8 mouse cellular contexts compared by ENCODE assay signal in genomic region chr12:99467884-99468311, GRCm38 (mm10).
DNase-seq lines count a peak whose midpoint lies in the region; ATAC-seq and TF ChIP-seq lines count a peak whose summit lies in the region.

No protein-coding gene starts in this region.

- peak; percentile 55 to 58 for DNase-seq in heart, adult 2 months
- no peak for DNase-seq in heart, postnatal 4 days
- peak; percentile 81 for DNase-seq in fibroblast of lung, adult 2 months (ENCODE audit: low read depth)
- no peak for DNase-seq in adrenal gland, adult (ENCODE audit: inconsistent age in 2 of 2, low spot score in 1 of 2)

- no peak for TF ChIP-seq POLR2A in heart, adult 2 months (IDR thresholded peaks at IDR 0.05; ENCODE audit: insufficient read depth, low read depth, low read length)
- no peak for TF ChIP-seq POLR2A in bone marrow macrophage, adult 2 months (IDR thresholded peaks at IDR 0.05; ENCODE audit: borderline replicate concordance, low read depth, low read length)

- peak overlapping the region; percentile 43 for H3K4me2 ChIP-seq in hindbrain, embryonic 16.5 days (ENCODE audit: low read length)
- H3K4me2 ChIP-seq in lung, embryonic 15.5 days = peak overlapping the region; percentile 36
- peak overlapping the region; percentile 25; the same call in 1 of the 2 replicates for H3K4me2 ChIP-seq in neural tube, embryonic 15.5 days

- ATAC-seq in hindbrain, embryonic 16.5 days = peak; percentile 84
- peak; percentile 79; the same call in 1 of the 2 replicates for ATAC-seq in lung, embryonic 15.5 days (ENCODE audit: borderline replicate concordance, extremely low read depth, low FRiP score, low TSS enrichment)
- ATAC-seq in neural tube, embryonic 15.5 days (ENCODE audit: low FRiP score) = peak; percentile 80

- peaks cover 3% of the 10 kb centered on the region for H3K4me1 ChIP-seq in heart, adult 2 months (ENCODE audit: control insufficient read depth, insufficient read depth, low read length)
- H3K4me1 ChIP-seq in bone marrow macrophage, adult 2 months (ENCODE audit: control insufficient read depth, insufficient read depth, low read length) = peaks cover 29% of the 10 kb centered on the region
- H3K4me1 ChIP-seq in hindbrain, embryonic 16.5 days (ENCODE audit: control insufficient read depth, insufficient read depth, low read depth, low read length) = peaks cover 13% of the 10 kb centered on the region; the same call in 1 of the 2 replicates
- H3K4me1 ChIP-seq in lung, embryonic 15.5 days = peaks cover 5% of the 10 kb centered on the region; the same call in 1 of the 2 replicates
- peaks cover 23% of the 10 kb centered on the region for H3K4me1 ChIP-seq in neural tube, embryonic 15.5 days

- WGBS in heart, adult 2 months = 64% methylated on average over 15 of the region's 15 CpGs
- WGBS in hindbrain, embryonic 16.5 days = 33% methylated on average over 15 of the region's 15 CpGs
- WGBS in lung, embryonic 15.5 days = 42% methylated on average over 15 of the region's 15 CpGs
- WGBS in neural tube, embryonic 15.5 days = 33% methylated on average over 15 of the region's 15 CpGs

- no peaks in the 10 kb centered on the region for H3K9me3 ChIP-seq in hindbrain, embryonic 16.5 days (ENCODE audit: control insufficient read depth, low read length)
- H3K9me3 ChIP-seq in lung, embryonic 15.5 days = no peaks in the 10 kb centered on the region
- H3K9me3 ChIP-seq in neural tube, embryonic 15.5 days (replicated peaks) = no peaks in the 10 kb centered on the region

- H3K27me3 ChIP-seq in heart, adult 2 months (ENCODE audit: control insufficient read depth, insufficient read depth, low read length) = no peaks in the 10 kb centered on the region
- H3K27me3 ChIP-seq in hindbrain, embryonic 16.5 days (replicated peaks; ENCODE audit: control insufficient read depth, insufficient read depth, low read length) = no peaks in the 10 kb centered on the region
- no peaks in the 10 kb centered on the region for H3K27me3 ChIP-seq in lung, embryonic 15.5 days
- H3K27me3 ChIP-seq in neural tube, embryonic 15.5 days (replicated peaks) = no peaks in the 10 kb centered on the region

- no peak overlapping the region for H3K27ac ChIP-seq in heart, adult 2 months
- H3K27ac ChIP-seq in bone marrow macrophage, adult 2 months (ENCODE audit: insufficient read depth, low read depth, low read length) = 0 out of 2 replicates have a peak overlapping the region, but pooled peaks have one; percentile 10
- peak overlapping the region; percentile 49; the same call in 1 of the 2 replicates for H3K27ac ChIP-seq in hindbrain, embryonic 16.5 days (ENCODE audit: low read depth, low read length)
- H3K27ac ChIP-seq in lung, embryonic 15.5 days = no peak overlapping the region
- no peak overlapping the region; the same call in 1 of the 2 replicates for H3K27ac ChIP-seq in neural tube, embryonic 15.5 days (replicated peaks)

- H3K79me2 ChIP-seq in heart, adult 2 months (replicated peaks; ENCODE audit: control insufficient read depth, insufficient read depth, low read length) = no peaks in the 10 kb centered on the region

- no peaks in the 10 kb centered on the region for H3K36me3 ChIP-seq in heart, adult 2 months (ENCODE audit: control insufficient read depth, insufficient read depth, low read length)
- H3K36me3 ChIP-seq in hindbrain, embryonic 16.5 days (ENCODE audit: control insufficient read depth, insufficient read depth, low read length) = no peaks in the 10 kb centered on the region
- H3K36me3 ChIP-seq in lung, embryonic 15.5 days = no peaks in the 10 kb centered on the region
- H3K36me3 ChIP-seq in neural tube, embryonic 15.5 days = no peaks in the 10 kb centered on the region

- H3K9ac ChIP-seq in heart, adult 2 months (ENCODE audit: low read depth, low read length) = no peak overlapping the region
- H3K9ac ChIP-seq in hindbrain, embryonic 16.5 days (ENCODE audit: low read depth, low read length) = no peak overlapping the region
- H3K9ac ChIP-seq in lung, embryonic 15.5 days = no peak overlapping the region
- H3K9ac ChIP-seq in neural tube, embryonic 15.5 days (replicated peaks) = no peak overlapping the region

- intact Hi-C loops in heart, adult 2 months (cut with DNase I) = no loop called here

- TF ChIP-seq CTCF in heart, adult 2 months (IDR thresholded peaks at IDR 0.05) = no peak
- no peak for TF ChIP-seq CTCF in bone marrow macrophage, adult 2 months (IDR thresholded peaks at IDR 0.05; ENCODE audit: low read depth, low read length)

- TF ChIP-seq EP300 in heart, adult 2 months (IDR thresholded peaks at IDR 0.05; ENCODE audit: insufficient read depth, low read depth, low read length) = no peak

- H3K4me3 ChIP-seq in heart, adult 2 months = no peak overlapping the region
- no peak overlapping the region; the same call in 1 of the 2 replicates for H3K4me3 ChIP-seq in bone marrow macrophage, adult 2 months (ENCODE audit: insufficient read depth, low read length)
- no peak overlapping the region for H3K4me3 ChIP-seq in hindbrain, embryonic 16.5 days (ENCODE audit: low read length)
- no peak overlapping the region for H3K4me3 ChIP-seq in lung, embryonic 15.5 days
- H3K4me3 ChIP-seq in neural tube, embryonic 15.5 days (replicated peaks) = no peak overlapping the region

Comparison
In these comparisons a context has a peak if more than half of its experiments do, and no peak if none do; other contexts are left out.
1. DNase-seq: peak in heart, adult 2 months (2 of 2) and fibroblast of lung, adult 2 months (single experiment); none in heart, postnatal 4 days (single experiment) and adrenal gland, adult (0 of 2).
2. H3K27ac ChIP-seq: peak in bone marrow macrophage, adult 2 months (single experiment) and hindbrain, embryonic 16.5 days (single experiment); none in heart, adult 2 months (single experiment), lung, embryonic 15.5 days (single experiment) and neural tube, embryonic 15.5 days (single experiment).
3. Peak in every context shown above with its lines, with median percentiles within 50 percentile points of each other: ATAC-seq and H3K4me2 ChIP-seq.